Mouse (Mus musculus): ENCODE data around the gene Fam114a2.
"Not testable (repeated sequence)": the region's sequence is repeated elsewhere in the genome, so short reads cannot be mapped to it uniquely, and the experiment has no call there.

Fam114a2 gene

DNA sequence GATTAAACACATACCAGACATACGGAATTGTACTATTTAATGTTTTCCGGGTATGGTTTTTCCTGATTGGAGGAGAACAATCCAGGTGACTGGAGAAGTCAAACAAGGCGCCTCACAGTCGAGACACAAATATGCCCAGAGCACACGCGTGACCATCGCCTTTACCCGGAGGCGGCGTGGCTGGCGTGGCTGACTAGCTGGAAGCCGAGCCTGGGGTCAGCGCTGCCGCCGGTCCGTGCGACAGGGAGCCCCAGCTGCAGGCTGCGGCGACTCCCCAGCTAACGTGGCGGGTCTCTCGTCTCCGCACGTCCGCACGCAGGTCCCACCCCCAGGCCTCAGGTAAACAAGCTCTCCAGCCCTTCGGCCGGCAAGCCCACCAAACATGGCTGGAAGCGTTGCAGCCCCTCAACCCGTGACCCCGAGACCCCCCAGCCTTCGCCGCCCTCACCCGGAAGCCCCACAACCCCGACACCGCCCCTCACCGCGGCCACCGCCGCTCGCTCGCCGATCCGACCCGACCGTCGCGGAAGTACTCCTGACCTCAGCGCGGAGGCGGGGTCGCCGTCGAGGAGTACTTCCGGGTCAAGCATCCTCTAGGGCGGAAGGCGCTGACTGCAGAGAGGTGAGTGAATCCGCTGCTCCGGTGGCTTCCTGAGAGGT lies at the start of gene Fam114a2, which contains the start of gene Mfap3:
Fam114a2 (minus strand) TSS at position 527 of the 660 bp plus-strand sequence.
Mfap3 (plus strand) TSS at position 574 of the 660 bp plus-strand sequence.
- DNase-seq (ENCODE audit: low spot score in 2 of 2) = peak; percentile 84 to 92

DNA sequence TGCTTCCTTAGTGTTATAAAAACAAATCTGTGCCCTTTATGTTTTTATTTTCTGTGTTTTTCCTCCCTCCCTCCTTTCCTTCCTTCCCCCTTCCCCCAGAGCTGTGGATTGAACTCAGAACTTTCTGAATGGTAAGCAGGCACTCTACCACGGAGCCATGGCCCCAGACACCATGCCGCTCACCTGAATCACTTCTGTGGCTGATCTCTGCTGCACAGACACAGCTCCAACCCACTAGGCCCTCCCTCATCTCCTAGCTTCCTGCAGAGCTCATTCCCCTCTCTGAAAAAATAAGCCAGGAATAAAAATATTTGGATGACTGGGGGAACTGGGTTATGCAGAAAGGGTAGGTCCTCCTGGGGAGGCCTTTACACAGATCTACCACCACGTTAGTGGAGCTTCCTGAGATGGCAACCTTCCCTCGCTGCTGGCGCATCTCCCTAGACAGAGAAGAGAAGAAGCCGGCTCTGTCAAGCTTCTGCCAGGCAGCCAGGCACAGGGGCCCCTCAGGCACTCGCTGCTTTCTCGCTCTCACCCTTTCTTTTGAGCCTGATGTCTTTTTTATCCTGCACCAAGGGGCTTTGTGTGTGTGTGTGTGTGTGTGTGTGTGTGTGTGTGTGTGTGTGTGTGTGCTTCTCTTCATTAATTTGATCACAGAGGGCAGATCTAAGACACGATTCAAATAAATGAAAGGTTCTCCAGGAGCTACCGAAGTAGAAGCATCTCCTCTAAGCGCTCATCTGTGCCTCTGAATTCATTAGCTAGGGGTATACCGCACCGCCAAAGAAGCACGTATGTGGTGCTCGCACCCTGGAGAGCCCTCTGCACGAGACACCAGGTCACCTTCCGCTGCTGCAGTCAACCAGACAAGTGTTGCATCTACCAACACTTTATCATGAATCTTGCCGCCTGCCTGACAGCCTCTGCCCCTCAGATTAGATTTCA lies 47.9 kb upstream of the Fam114a2 start:
- DNase-seq (ENCODE audit: low spot score in 2 of 2) = no peak

DNA sequence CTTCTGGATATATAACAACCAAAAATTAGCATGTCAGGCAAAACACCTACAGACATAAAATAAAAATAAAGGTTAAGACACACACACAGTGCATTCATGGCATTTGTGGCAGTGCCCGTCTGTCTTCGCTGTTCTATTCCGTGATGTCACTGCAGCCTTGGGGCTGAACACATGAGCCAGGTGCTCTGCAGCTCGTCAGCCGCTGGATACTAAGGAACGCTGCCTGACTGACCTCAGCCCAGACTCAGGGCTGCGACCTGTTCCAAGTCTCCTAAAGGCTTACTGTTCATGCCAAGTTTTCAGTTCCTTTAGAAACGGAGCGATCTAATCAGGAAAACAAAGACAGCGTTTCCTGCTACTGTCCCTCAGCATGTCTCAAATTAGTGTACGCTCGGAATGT lies 46.1 kb upstream of the Fam114a2 start:
- DNase-seq (ENCODE audit: low spot score in 2 of 2) = no peak

DNA sequence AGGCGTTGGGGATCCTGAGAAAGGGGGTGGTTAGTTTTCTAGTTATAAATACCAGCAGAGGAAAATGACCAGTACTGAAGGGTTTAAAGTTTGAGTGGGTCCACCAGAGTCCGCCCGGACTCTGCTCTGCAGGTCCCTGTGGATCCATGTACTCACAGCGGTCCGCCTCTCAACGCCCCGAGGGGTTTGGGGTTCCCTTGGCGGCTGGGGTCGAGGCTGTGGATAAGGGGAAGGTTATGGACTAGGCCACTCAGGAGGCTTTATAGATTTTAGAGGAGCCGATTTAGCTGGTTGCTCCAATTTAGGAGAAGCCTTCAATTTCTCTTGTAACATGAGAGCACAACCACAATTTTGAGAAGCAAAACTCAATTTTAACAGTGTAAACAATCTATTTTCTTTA lies 39.5 kb upstream of the Fam114a2 start:
- DNase-seq (ENCODE audit: low spot score in 2 of 2) = not testable (repeated sequence)

DNA sequence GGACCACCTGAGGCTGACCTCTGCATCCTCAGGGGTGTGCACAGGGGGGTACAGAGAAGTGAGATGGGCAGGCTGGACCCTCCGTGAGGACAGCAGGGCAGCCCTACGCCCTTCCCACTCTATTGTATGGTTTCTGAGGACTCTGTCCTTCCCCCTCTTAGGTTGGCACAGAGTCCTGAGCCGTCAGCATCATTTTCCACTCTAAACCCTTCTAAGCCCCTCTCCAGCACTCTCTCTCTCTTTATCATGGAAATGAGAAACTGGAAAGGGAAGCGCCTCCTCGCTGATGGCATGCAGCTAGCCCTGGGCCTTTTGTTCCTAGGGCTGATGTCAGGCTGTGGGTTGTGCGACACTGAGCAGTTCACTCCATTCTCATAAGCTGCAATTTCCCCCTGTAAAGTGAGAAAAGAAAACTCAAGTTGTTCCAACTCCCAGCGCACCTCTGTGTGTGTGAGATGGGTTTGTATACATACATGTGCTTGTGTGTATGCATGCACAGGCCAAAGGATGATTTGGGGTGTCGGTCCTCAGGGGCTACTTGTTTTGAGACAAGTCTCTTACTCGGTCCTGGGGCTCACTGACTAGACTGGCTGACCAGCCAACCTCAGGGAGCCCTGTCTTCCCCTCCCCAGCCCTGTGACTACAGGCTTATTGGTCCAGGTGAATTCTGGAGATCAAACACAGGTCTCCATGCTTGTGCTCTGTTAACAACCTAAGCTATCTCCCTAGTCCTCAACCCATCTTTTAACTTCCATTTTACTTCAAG lies 34.8 kb upstream of the Fam114a2 start:
- DNase-seq (ENCODE audit: low spot score in 2 of 2) = no peak

DNA sequence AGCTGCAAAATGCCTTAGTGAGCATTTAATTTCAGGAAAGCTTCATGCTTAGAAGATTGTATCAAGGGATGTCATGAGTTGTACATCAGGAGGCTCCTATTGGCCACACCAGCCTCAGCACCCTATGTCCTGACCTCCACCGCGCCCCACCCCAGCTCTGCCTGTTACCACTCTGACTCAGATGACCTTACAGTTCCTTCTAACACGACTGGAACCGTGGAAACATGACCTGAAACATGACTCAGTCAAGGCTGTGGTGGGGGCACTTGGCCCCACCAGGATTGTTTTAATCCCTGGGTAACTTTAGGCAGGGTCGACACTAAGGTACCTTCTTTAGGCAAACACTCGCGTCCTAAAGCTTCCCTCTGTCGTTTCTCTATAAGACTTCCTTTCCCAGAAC lies 32.6 kb upstream of the Fam114a2 start:
- DNase-seq (ENCODE audit: low spot score in 2 of 2) = no peak

DNA sequence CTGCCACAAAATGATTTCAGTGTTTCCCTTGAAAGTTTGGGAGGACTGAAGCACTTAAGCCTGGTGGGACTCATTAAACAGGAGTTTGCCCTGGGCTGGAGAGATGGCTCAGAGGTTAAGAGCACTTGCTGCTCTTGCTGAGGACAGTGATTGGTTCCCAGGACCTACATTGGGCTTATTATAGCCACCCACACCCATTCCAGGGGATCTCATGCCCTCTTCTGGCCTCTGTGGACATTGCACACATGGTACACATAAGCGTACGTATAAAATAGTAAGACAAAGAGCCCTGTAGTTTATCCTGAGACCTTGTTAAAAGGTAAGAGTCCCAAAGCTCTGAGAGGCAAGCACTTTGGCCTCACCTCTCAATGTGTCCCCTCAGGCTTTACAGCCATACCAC lies 31.8 kb upstream of the Fam114a2 start:
- no peak for DNase-seq (ENCODE audit: low spot score in 2 of 2)

DNA sequence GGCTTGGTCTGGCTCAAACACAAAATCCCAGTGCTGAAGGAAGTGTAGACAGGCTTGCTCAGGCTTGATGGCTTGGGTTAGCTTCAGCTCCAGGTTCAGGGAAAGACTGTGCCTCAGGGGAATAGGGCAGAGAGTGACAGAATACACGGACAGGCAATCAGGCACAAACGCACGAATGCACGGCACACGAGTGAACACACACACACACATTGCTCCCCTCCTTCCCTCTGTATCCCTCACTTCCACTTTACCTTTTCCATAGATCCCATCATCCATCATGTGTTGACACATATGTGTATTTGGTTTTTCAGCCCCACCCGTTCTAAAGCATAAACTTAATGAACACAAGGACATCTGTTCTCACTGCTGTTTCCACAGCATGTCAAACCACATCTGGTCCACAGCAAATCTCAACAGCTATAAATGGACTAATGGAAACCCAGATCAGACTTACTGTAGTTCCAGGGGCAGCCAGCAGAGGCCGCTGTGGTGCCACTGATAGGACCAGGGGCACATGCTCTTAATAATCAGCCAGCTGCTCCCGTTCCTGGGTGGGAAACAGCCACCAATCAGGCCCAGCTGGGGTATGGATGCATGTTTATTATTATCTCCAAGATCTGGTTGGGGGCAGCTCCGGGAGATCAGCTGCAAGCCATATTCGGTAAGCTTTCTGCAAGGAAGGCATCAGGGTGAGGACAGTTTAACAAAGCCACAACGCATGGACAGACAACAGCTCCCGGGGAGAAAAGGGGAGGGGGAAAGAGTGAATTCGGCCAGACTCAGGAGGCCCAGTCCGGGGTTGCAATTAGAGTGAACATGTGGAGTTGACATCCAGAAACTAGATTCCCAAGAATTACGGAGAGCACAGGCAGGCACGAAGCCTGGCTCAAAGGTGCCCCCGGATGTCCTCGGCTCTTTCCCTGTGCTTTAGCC lies 30.5 kb upstream of the Fam114a2 start:
- peak; percentile 64 to 80 for DNase-seq (ENCODE audit: low spot score in 2 of 2)

DNA sequence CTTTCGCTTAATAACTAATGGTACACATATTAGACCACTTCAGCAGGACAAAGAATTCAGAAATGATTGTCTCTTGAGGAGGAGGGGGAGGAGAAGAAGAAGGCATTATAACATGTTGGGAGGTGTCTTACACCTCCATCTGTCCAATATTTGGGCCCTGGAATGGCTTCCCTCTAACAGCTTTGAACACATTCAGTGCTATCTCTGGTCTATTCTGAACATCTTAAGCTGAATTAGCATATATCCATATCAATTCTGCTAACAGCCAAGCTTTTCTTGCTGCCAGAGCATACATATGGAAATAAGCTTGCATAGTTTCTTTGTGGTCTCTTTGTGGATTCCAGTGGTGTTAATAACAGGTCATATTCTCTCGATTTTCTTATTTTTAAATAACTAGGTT lies 22.3 kb upstream of the Fam114a2 start:
- no peak for DNase-seq (ENCODE audit: low spot score in 2 of 2)

DNA sequence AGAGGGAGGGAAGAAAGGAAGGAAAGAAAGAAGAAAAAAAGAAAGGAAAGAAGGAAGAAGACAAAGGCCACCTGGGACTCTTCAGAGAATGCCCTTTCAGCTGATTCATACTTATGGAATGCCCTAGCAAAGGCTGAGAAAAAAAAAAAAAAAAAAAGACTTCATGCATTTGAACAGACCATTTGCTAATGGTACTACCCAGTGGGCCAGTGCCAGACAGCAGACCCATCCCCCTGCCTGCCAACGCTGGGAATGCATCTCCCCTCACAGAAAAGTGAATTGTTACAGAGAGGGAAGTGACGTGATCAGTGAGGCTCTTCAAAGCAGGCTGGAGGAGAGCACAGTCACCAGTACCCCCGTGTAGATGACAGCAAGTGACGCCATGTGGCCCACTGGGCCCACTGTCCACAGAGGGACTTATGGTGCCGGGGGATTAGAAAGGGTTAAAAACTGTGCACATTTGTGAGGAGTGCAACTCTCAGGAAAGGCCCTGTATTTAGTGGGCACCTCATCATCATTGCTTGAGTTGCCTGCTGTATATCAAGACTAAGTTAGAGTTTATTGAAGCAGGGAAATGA lies 21.5 kb upstream of the Fam114a2 start:
- no peak for DNase-seq (ENCODE audit: low spot score in 2 of 2)

DNA sequence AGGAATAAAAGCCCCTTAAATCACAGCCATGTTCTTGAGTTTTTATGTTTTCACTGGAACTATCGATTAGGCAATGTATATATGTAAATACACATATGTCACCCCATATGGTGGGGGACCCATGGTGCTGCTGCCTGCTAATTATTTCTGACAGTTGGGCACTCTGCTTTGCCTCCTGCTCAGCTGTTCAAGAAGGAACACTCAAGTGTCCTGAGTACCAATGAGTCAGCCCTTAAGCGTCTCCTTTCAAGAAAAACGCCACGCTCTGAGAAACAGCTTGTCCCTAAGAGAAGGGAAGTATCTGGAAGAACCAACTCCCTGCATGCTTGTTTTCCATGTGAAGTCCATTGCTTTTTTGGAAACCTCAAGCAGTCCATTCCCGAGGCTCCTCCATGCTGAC lies 17.5 kb upstream of the Fam114a2 start:
- no peak for DNase-seq (ENCODE audit: low spot score in 2 of 2)

DNA sequence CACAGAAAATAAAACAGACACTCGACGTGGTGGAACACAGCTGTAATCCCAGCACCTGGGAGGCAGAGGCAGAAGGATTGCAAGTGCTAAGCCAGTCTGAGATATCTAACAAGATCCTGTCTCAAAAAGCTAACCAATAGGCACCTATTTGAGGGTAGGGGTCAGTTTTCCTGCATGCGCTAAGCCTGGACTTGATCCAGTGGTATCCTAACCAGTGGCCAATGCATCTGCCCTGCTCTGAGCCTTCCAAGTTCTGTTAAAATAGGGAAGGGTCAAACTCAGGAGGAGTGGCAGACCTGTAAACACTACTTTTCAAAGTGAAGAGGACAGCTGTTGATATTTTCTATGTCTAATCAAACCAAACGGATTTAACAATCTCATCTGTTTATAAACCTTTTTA lies 13.9 kb upstream of the Fam114a2 start:
- DNase-seq (ENCODE audit: low spot score in 2 of 2) = no peak

DNA sequence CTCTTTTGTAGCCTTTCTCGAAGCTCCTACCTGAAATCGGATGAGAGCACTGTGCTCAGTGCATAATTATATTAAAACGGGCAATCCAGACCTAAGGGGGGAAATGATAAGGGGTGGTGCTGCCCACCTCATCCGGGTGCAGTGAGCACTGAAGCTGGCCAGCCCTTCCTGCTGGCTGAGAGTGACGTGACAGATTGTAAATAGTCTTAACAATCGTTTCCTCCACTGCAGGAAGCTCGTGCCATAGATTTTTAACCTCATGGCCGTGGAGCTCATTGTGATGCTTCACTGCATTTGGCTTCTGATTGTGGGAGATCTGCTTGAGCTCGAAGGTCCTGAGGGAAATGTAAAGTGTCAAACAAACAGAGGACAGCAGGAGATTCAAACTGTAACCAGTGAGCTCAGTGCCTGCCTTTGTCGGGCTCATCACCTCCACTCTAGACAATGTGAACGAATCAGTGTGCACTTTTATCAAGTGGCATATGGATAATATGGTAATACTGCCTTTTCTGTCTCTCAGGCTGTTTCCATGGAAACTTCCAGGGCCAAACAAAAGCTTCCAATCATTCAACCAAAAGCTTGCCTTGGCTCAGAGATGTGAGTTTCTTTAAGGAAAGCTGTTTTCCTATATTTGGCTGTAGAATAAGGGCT lies 13.0 kb upstream of the Fam114a2 start:
- no peak for DNase-seq (ENCODE audit: low spot score in 2 of 2)

DNA sequence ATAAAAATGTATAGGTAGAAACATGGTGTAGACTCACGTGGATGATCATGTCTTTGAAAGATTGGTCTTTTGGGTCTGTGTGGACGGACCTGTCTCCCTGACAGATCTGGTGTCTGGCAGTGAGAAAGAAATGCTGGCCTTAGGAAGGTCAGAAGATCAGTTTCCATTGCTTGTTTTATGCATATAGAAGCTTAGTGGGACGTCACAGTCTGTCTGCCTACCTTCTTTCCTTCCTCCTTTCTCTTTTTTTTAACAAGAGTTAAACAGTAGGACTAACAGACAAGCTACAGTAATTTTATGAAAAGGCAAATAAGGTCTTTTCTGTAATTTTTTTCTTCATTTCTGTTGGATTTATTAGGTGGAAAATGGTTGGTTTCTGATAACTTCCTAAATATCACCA lies 10.7 kb upstream of the Fam114a2 start:
- no peak for DNase-seq (ENCODE audit: low spot score in 2 of 2)

DNA sequence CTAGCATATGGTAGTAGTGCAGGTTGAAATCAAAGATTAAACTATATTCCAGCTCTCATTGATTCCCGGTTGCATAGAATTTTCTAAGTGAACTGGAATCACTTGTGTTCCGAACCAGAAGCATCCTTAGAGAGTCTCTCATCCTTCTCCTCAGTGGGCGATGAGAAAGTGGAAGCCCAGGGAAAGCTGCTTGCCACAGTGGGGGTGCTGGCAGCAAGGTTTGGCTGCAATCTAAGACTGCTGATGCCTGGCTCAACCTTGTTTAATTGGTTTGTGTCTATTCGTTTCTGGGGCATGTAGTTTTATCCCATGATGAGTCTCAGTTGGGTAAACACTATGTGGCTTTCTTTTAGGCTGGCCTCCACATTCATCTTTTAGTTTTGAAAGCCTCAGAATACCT lies 9.1 kb upstream of the Fam114a2 start:
- DNase-seq (ENCODE audit: low spot score in 2 of 2) = no peak

DNA sequence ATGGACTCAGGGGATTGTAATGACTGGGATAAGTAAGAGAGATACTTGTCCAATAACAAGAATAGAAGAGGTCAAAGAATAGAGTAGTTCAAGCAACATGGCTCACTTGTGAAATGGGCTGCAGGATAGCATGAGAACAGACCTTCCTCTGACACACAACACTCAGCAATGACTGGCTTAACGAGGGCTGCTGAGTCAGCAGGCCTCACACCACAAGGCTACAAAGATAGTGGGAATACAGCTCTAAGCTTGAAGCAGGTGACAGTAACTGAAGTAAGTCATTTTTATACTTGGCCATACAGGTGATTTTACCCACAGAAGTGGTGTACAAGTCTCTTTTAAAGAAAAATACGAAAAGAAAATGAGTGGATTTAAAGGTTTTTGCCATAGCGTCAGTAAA lies 7.5 kb upstream of the Fam114a2 start:
- no peak for DNase-seq (ENCODE audit: low spot score in 2 of 2)

DNA sequence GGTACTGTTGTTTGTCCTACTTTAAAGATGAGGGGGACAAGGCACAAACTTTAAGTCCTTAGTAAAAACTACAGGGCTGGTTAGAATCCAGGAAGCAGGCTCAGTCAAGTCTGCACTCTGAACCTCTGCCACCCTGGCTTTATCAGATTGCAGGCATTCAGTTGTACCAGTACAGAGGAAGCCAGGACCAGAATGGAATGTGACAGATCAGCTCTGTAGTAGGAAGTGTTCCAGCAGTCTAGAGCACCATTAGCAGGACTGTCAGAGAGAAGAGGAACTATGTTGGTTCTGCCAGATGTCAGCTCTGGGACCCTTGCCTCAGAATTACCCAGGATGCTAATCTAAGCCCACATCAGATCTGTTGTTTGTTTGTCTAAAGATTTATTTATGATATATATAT lies 6.2 kb upstream of the Fam114a2 start:
- DNase-seq (ENCODE audit: low spot score in 2 of 2) = no peak

DNA sequence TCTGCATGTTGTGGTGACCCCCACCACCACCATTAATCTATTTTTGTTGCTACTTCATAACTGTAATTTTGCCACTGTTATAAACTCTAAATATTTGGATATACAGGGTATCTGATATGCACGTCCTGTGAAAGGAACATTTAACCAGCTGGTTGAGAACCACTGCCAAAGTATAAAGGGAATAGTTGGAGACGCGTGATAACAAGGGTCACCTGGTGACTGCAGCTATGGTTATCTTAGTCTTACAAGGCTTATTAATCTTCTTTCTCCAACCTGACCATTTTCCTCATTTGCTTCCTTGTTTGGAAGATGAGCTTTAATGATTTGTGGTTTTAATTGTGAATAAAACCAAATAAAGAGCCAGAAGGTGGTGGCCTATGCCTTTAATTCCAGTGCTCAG lies 5.0 kb upstream of the Fam114a2 start:
- DNase-seq (ENCODE audit: low spot score in 2 of 2) = no peak

DNA sequence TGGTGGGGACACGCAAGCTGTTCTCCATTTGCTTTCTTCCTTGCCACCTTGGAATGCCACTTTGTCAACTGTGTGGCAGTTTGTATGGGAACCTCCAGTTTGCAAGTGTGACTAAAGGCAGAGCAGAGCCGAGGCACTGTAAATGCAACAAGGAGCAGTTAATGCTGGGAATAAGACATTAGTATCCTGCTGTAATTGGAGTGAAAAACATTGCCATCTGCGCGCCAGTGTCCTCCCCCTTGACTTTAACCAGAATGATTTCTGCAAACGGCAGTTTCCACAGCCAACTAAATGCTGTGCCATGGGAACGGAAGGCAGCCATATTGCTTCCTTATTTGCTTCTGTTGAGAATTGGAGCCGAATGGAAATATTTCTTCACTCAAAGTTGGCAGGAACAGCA lies 3.6 kb upstream of the Fam114a2 start:
- DNase-seq (ENCODE audit: low spot score in 2 of 2) = peak; percentile 31 to 33

DNA sequence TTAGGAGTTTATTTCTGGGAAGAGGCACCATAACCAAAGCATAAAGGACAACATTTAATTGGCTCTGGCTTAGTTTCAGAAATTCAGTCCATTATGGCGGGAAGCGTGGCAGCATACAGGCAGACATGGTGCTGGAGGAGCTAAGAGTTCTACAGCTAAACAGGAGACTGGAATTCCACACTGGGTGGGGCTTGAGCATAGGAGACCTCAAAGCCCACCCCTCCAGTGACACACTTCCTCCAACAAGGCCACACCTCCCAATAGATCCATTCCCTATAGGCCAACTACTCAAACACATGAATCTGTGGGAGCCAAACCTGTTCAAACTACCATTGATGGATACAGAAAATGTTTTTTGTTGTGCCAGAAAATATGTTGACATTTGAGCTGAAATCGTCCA lies 2.8 kb upstream of the Fam114a2 start:
- no peak for DNase-seq (ENCODE audit: low spot score in 2 of 2)

Measured in frontal cortex, postnatal 10 days (tissue).